Mouse (Mus musculus) bone marrow, adult 2 months (tissue): Measurements from ENCODE around the gene Map3k13.

Source experiments
- CTCF ChIP-seq: fragments of 200-500 bp; IDR thresholded peaks from 2 replicates; pipeline ENCODE4 v1.5.1; 2011; ENCODE audit warnings: low read length, control low read depth; ENCODE audit not compliant: control insufficient read depth, insufficient read depth
- POLR2A ChIP-seq: fragments of 200-500 bp; IDR thresholded peaks from 2 replicates; pipeline ENCODE4 v1.6.1; 2011; ENCODE audit warnings: low read depth, mild to moderate bottlenecking, control low read depth, low read length, borderline replicate concordance; ENCODE audit not compliant: control insufficient read depth

- TF ChIP-seq CTCF: no peak
- TF ChIP-seq POLR2A: no peak
Measured at GRCm38 (mm10) chr16:21913347-21913746, 119.2 kb downstream of the Map3k13 start.
